Mouse (Mus musculus) left cerebral cortex, postnatal 4 days (tissue): ENCODE measurements around the gene Cyp26b1. TPM values are rescaled to one million over a fixed set of nuclear protein-coding genes. Genes with fewer than 3 reads are reported as not detected.

Experiments used
- DNase-seq: peaks from one replicate; pipeline ENCODE4 v3.0.0-alpha.2; 2022
- intact Hi-C: fragments of 180-260 bp; cut with DNase I; formaldehyde crosslinking; loops from one replicate; pipeline ENCODE4 v1.15.1; 2025
- total RNA-seq, 2 experiments: library from RNA; stranded (reverse); gene quantifications; 2 replicates each; pipeline ENCODE4 v1.2.3; 2021

Cyp26b1 gene
- total RNA-seq, 2 experiments from 2014 or later = 28.9 to 29.7 TPM

- intact Hi-C loops = no loop called here
- peak; percentile 95 for DNase-seq
These were observed 26.0 kb downstream of the Cyp26b1 start for GRCm38 (mm10) chr6:84567696-84568095.

GRCm38 (mm10) chr6:84566825-84567224 lies 26.9 kb downstream of the Cyp26b1 start:
- intact Hi-C loops = no loop called here
- DNase-seq = no peak

GRCm38 (mm10) chr6:84565245-84565644 lies 28.5 kb downstream of the Cyp26b1 start:
- no peak for DNase-seq
- intact Hi-C loops = no loop called here

- intact Hi-C loops = no loop called here
- DNase-seq = no peak
These were observed 30.8 kb downstream of the Cyp26b1 start for GRCm38 (mm10) chr6:84562948-84563347.

GRCm38 (mm10) chr6:84561171-84561570 lies 32.5 kb downstream of the Cyp26b1 start:
- intact Hi-C loops = no loop called here
- no peak for DNase-seq

- DNase-seq = no peak
- intact Hi-C loops = no loop called here
These were observed 43.8 kb downstream of the Cyp26b1 start for GRCm38 (mm10) chr6:84549852-84550437.

GRCm38 (mm10) chr6:84545428-84545827 lies 48.3 kb downstream of the Cyp26b1 start:
- intact Hi-C loops = no loop called here
- no peak for DNase-seq

GRCm38 (mm10) chr6:84544359-84544758 lies 49.3 kb downstream of the Cyp26b1 start:
- DNase-seq = no peak
- intact Hi-C loops = no loop called here

GRCm38 (mm10) chr6:84543516-84543915 lies 50.2 kb downstream of the Cyp26b1 start:
- intact Hi-C loops = no loop called here
- no peak for DNase-seq

GRCm38 (mm10) chr6:84539924-84540323 lies 53.8 kb downstream of the Cyp26b1 start:
- intact Hi-C loops = no loop called here
- no peak for DNase-seq

GRCm38 (mm10) chr6:84538681-84539080 lies 55.0 kb downstream of the Cyp26b1 start:
- intact Hi-C loops = no loop called here
- no peak for DNase-seq

- intact Hi-C loops = no loop called here
- no peak for DNase-seq
These were observed 56.0 kb downstream of the Cyp26b1 start for GRCm38 (mm10) chr6:84537611-84538197.

GRCm38 (mm10) chr6:84534944-84535343 lies 58.8 kb downstream of the Cyp26b1 start:
- DNase-seq = no peak
- intact Hi-C loops = no loop called here

- intact Hi-C loops = no loop called here
- DNase-seq = no peak
These were observed 63.8 kb downstream of the Cyp26b1 start for GRCm38 (mm10) chr6:84529912-84530311.

GRCm38 (mm10) chr6:84524901-84525601 lies 68.7 kb downstream of the Cyp26b1 start:
- intact Hi-C loops = no loop called here
- no peak for DNase-seq
